Mouse (Mus musculus) embryonic facial prominence, embryonic 12.5 days (tissue): ENCODE measurements at regions not wholly inside any gene's neighbourhood (a gene's known extent, or its start where the extent isn't known, plus 50 kb on each side); places are given as distances from the start of the nearest gene placed in this dataset. TPM values are rescaled to one million over a fixed set of nuclear protein-coding genes. Genes with fewer than 3 reads are reported as not detected.
A peak's percentile ranks its signal among the peaks of the same experiment; 100 is the strongest.

Experiments
- ATAC-seq: fragments of 200-750 bp; cut with Nextera tagmentation; 2 replicates; pipeline ENCODE4 v1.8.0; 2017; ENCODE audit not compliant: insufficient number of reproducible peaks, insufficient read depth, low FRiP score, low TSS enrichment
- H3K27ac ChIP-seq: fragments of 300-500 bp; sonication (generic); 2 replicates; pipeline ENCODE4 v1.5.1; 2016; ENCODE audit warnings: mild to moderate bottlenecking
- H3K27me3 ChIP-seq: fragments of 300-500 bp; sonication (generic); 2 replicates; pipeline ENCODE4 v1.6.1; 2016; ENCODE audit warnings: mild to moderate bottlenecking, moderate library complexity
- H3K36me3 ChIP-seq: fragments of 300-500 bp; sonication (generic); 2 replicates; pipeline ENCODE4 v1.6.1; 2016; ENCODE audit warnings: mild to moderate bottlenecking
- H3K4me1 ChIP-seq: fragments of 300-500 bp; sonication (generic); 2 replicates; pipeline ENCODE4 v1.6.1; 2016
- H3K4me2 ChIP-seq: fragments of 300-500 bp; sonication (generic); replicated peaks from 2 replicates; pipeline ENCODE4 v1.6.1; 2016; ENCODE audit warnings: mild to moderate bottlenecking, moderate library complexity
- H3K4me3 ChIP-seq: fragments of 300-500 bp; sonication (generic); 2 replicates; pipeline ENCODE4 v1.5.1; 2016; ENCODE audit warnings: mild to moderate bottlenecking
- H3K9ac ChIP-seq: fragments of 300-500 bp; sonication (generic); 2 replicates; pipeline ENCODE4 v1.6.1; 2016; ENCODE audit warnings: mild to moderate bottlenecking, moderate library complexity
- H3K9me3 ChIP-seq: fragments of 300-500 bp; sonication (generic); 2 replicates; pipeline ENCODE4 v1.6.1; 2016; ENCODE audit warnings: mild to moderate bottlenecking, moderate library complexity
- WGBS: fragments of 180-500 bp; shearing (Covaris S2); methylation state at CpG from one replicate; pipeline ENCODE4 v1.1.7; 2016; 5-methylcytosine and 5-hydroxymethylcytosine counted together
- microRNA-seq: library from miRNA; unstranded; fragments of <30 nt; microRNA quantifications from one replicate; pipeline ENCODE4, GENCODE M21; 2017

DNA sequence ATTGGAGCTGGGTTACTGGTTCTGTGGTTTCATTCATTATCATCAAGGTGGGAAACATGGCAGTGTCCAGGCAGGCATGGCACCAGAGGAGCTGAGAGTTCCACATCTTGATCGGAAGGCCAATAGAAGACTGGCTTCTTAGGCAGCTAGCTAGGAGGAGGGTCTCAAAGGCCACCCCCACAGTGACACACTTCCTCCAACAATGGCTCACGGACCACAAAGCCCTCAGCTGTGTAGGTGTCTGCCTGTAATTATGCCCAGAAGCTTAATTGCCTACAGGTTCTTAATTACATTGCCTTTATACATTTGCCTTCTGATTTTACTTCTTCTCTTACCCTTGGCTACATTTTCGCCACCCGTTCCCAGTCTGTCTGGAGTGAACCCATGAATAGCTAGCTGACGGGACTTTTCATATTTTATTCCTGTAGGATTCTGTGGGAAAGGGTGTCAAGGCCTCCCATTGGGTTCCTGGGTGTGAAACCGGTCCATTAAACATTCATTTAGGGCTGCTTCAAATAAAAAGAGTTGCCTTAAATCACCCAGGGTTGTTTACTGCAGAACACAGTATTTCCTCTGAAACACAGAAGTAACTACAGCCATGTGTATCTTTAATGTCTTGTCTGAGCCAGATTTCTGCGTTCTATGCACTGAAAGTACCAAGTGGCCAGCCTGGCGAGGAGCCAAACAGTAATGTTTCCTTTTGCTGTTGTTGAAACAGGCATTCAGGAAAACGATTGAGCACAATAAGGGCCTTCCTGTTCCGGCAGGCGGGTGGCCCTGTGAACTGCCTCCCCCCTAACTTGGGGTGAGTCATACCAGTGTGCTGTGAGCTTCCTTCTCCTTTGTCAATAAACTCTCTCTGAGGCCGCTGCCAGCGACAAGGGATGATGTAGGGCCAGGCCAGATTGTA is 82.4 kb upstream of the Gm9747 start:
- Histone ChIP-seq H3K4me1 (no peaks in the 10 kb centered on the region; the same call in 1 of the 2 replicates), H3K4me2 (no peak overlapping the region), H3K27me3 (no peaks in the 10 kb centered on the region; the same call in 1 of the 2 replicates), H3K27ac (0 out of 2 replicates have a peak overlapping the region, but pooled peaks have one; percentile 50), H3K9me3 (no peaks in the 10 kb centered on the region), H3K36me3 (no peaks in the 10 kb centered on the region), H3K4me3 (no peak overlapping the region), H3K9ac (no peak overlapping the region)
- WGBS: 54% methylated on average over 13 of the region's 13 CpGs
- ATAC-seq: 0 out of 2 replicates have a peak, but pooled peaks have one; percentile 47

DNA sequence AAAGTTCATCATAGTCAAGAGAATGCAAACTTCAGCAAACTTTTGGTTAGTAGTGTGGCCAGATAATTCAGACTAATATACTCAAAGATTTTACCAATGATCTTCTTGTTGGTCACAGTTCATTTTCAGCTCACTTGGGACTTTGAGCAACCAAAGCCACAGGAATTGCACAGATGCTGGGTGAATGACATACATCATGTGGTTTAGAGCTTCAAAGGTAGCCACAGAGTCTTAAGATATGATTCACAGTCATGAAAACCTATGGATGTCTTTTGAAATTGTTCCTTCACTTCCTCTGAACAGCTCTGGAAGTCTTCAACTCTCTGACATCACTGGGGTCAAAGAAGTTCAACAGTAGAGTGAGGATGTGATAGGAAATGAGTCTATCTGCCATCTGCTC is 77.0 kb upstream of the Gm9747 start:
- Histone ChIP-seq H3K27ac (no peak overlapping the region), H3K4me3 (no peak overlapping the region), H3K27me3 (no peaks in the 10 kb centered on the region), H3K4me1 (no peaks in the 10 kb centered on the region), H3K4me2 (no peak overlapping the region), H3K9ac (no peak overlapping the region), H3K9me3 (no peaks in the 10 kb centered on the region), H3K36me3 (no peaks in the 10 kb centered on the region)
- ATAC-seq: no peak

DNA sequence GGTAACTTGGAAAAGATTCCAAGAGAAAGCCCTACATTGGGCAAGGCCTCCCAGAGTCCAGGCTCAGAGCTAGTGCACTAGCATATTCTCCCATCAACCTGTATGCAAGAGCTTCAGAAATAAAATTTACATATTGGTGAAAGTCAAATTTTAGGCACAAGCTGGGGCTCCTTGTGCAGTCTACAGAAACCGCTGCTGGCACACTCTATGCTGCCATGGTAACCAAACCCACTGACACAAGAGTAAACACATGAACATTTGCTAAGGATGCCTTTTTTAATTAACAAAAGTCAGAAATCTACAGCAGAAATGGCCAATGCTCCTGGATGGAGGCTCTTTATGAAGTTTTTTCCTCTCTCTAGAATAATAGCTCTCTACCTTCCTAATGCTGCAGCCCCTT is 75.9 kb upstream of the Gm9747 start:
- no peak for ATAC-seq
- no peaks in the 10 kb centered on the region for H3K9me3 ChIP-seq
- no peaks in the 10 kb centered on the region for H3K36me3 ChIP-seq
- WGBS: 86% methylated on average over 1 of the region's 1 CpGs
- H3K4me1 ChIP-seq: no peaks in the 10 kb centered on the region
- H3K4me2 ChIP-seq: no peak overlapping the region
- H3K27me3 ChIP-seq: no peaks in the 10 kb centered on the region
- no peak overlapping the region for H3K9ac ChIP-seq
- H3K4me3 ChIP-seq: no peak overlapping the region
- no peak overlapping the region for H3K27ac ChIP-seq

DNA sequence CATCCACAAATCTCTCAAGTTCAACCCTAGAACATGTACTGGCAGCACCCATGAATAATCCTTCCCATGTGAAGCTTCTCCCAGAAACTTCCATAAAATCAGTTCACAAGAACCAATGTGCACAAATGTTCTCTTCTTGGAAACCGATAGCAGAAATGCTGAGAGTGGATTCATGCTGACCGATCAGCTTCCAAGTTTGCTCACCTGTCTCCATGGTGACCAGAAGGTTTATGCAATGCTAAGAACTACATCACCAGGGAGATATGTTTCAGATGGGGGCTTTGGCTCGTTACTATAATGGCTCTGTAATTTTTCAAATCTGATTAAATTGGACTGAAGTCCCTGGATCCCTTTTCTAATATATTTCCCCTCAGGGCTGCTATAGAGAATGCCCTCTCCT is 74.4 kb upstream of the Gm9747 start:
- WGBS: 57% methylated on average over 3 of the region's 3 CpGs
- ATAC-seq: no peak

DNA sequence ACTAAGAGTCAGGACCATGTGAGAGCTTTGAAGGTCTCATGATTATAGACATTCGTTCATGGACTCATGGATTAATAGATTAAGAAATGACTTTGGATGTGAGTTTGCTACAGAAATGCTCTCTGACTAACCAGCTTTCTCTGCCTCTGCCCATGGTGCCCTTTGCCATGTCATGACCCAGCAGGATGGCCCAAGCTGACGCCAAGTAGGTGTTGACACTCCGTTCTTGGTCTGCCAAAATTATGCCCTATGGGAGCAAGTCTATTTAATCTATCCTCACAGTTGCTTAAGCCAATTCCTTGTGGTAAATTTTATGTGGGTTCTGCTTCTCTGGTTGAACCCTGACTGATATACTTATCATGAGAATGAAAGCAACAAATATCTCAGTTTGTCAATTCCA is 73.7 kb upstream of the Gm9747 start:
- 87% methylated on average over 3 of the region's 3 CpGs for WGBS

More for the DNA sequence above, 74.4 kb upstream of the Gm9747 start:
- Histone ChIP-seq H3K9me3 (no peaks in the 10 kb centered on the region), H3K4me3 (no peak overlapping the region), H3K27ac (no peak overlapping the region), H3K27me3 (no peaks in the 10 kb centered on the region), H3K36me3 (no peaks in the 10 kb centered on the region), H3K4me1 (no peaks in the 10 kb centered on the region), H3K9ac (no peak overlapping the region), H3K4me2 (no peak overlapping the region)

DNA sequence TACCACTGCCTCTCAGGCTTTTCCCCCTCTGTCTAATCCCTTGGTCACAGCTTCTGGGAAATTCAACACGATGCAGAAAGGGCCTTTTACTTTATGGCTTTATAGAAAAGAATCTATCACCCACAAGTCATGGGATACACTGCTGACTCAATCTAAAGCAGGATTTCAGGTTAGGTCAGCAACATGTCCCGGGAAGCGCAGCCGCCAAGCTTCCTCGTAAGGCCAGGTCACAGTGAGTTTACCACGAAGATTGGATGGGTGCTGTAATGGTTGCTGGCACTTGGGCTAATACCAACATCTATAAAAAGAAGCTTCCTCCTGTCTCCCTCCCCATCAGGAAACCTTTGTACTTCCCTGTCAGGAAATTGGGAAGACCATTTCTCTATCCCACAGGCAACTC is 70.0 kb upstream of the Gm9747 start:
- H3K9ac ChIP-seq: no peak overlapping the region
- no peak overlapping the region for H3K4me2 ChIP-seq
- no peak overlapping the region for H3K27ac ChIP-seq
- no peak for ATAC-seq
- H3K4me1 ChIP-seq: no peaks in the 10 kb centered on the region
- H3K36me3 ChIP-seq: no peaks in the 10 kb centered on the region
- WGBS: 89% methylated on average over 6 of the region's 6 CpGs
- no peaks in the 10 kb centered on the region for H3K9me3 ChIP-seq
- no peak overlapping the region for H3K4me3 ChIP-seq
- H3K27me3 ChIP-seq: no peaks in the 10 kb centered on the region

More for the DNA sequence above, 73.7 kb upstream of the Gm9747 start:
- Histone ChIP-seq H3K27ac (no peak overlapping the region), H3K9ac (no peak overlapping the region), H3K9me3 (no peaks in the 10 kb centered on the region), H3K4me3 (no peak overlapping the region), H3K27me3 (no peaks in the 10 kb centered on the region), H3K4me1 (no peaks in the 10 kb centered on the region), H3K36me3 (no peaks in the 10 kb centered on the region), H3K4me2 (no peak overlapping the region)
- no peak for ATAC-seq

DNA sequence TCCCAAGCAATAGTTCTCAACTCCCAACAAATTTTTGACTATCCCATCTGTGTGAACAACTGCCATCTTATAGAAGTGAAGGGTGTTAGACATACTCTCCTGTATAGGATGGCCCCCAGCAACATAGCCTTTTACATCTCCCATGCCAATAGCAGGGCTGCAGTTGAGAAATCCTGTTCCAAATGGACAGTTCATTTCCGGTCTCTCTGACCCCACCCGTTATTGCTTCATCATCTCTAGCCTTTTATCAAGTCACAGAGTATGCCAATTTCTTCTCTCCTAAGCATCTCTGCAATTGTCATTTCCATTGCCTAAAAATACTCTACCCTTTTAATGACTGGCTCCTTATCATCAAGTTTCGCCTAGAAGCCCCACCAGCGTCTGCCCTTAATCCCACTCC is 64.8 kb upstream of the Gm9747 start:
- Histone ChIP-seq H3K9me3 (no peaks in the 10 kb centered on the region), H3K4me2 (no peak overlapping the region), H3K36me3 (no peaks in the 10 kb centered on the region), H3K27me3 (no peaks in the 10 kb centered on the region), H3K4me1 (no peaks in the 10 kb centered on the region), H3K27ac (no peak overlapping the region), H3K4me3 (no peak overlapping the region), H3K9ac (no peak overlapping the region)
- 83% methylated on average over 4 of the region's 4 CpGs for WGBS
- ATAC-seq: no peak

DNA sequence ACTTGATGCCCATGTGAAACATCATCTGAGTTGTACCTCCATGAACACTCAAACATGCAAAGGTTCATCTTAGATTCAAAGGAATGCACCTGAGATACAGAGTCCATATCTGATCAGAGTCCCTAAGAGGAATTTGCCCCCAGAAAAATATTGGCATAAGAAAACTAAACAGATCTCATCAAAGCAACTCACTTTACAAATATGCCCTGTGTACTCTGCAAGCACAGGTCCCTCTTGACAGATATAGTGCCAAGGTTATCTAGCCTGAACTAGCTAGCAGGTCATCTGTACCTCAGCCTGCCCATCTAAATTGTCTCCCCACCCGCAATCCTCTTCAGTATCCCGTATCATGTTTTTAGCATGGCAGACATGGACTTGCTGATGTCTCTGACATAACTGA is 64.0 kb upstream of the Gm9747 start:
- no peak for ATAC-seq
- Histone ChIP-seq H3K4me2 (no peak overlapping the region), H3K9ac (no peak overlapping the region), H3K4me3 (no peak overlapping the region), H3K9me3 (no peaks in the 10 kb centered on the region), H3K27me3 (no peaks in the 10 kb centered on the region), H3K36me3 (no peaks in the 10 kb centered on the region), H3K27ac (no peak overlapping the region), H3K4me1 (no peaks in the 10 kb centered on the region)
- WGBS: 97% methylated on average over 2 of the region's 2 CpGs

DNA sequence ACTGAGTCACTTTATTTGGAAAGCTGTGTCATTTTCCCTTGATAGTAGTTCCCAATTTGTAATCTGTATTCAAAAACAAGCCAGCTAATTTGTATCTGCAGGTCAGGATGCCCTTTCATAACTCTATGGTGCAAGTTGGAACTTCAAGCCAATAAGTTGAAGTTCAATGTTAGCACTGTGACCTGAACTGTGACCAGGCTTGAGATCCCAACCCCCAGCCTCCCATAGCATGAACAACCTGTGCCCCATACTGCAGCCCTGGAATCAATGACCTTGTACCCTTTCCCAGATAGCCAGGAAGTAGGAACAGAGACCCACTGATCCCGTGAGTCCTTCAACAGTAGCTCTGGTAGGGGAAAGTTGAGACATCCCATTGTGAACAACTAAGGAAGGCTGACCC is 52.5 kb upstream of the Gm9747 start:
- no peak for ATAC-seq
- no peaks in the 10 kb centered on the region for H3K27me3 ChIP-seq
- 50% methylated on average over 1 of the region's 1 CpGs for WGBS
- H3K9me3 ChIP-seq: no peaks in the 10 kb centered on the region
- no peak overlapping the region for H3K9ac ChIP-seq
- H3K4me3 ChIP-seq: no peak overlapping the region
- H3K27ac ChIP-seq: no peak overlapping the region
- H3K4me2 ChIP-seq: no peak overlapping the region
- H3K4me1 ChIP-seq: no peaks in the 10 kb centered on the region
- H3K36me3 ChIP-seq: no peaks in the 10 kb centered on the region

Small RNAs in the stretch of these regions (microRNA-seq; reads per million reads assigned to microRNA genes)
- not detected for gene Mir6344
